Mouse (Mus musculus) embryonic facial prominence, embryonic 15.5 days (tissue): ENCODE data around the gene Apoa2. TPM values are rescaled to one million over a fixed set of nuclear protein-coding genes. Genes with fewer than 3 reads are reported as not detected.

Source experiments
- ATAC-seq: fragments of 200-750 bp; cut with Nextera tagmentation; 2 replicates; pipeline ENCODE4 v1.8.0; 2017; ENCODE audit warnings: low read depth, moderate TSS enrichment; ENCODE audit not compliant: insufficient number of reproducible peaks, low FRiP score, low TSS enrichment
- H3K27ac ChIP-seq: fragments of 300-500 bp; sonication (generic); replicated peaks from 2 replicates; pipeline ENCODE4 v1.5.1; 2015; ENCODE audit warnings: mild to moderate bottlenecking, inconsistent platforms
- H3K27me3 ChIP-seq: fragments of 300-500 bp; sonication (generic); 2 replicates; pipeline ENCODE4 v1.6.1; 2015; ENCODE audit warnings: inconsistent platforms
- H3K36me3 ChIP-seq: fragments of 300-500 bp; sonication (generic); 2 replicates; pipeline ENCODE4 v1.6.1; 2015; ENCODE audit warnings: mild to moderate bottlenecking, inconsistent platforms
- H3K4me1 ChIP-seq: fragments of 300-500 bp; sonication (generic); 2 replicates; pipeline ENCODE4 v1.6.1; 2015; ENCODE audit warnings: inconsistent platforms
- H3K4me2 ChIP-seq: fragments of 300-500 bp; sonication (generic); replicated peaks from 2 replicates; pipeline ENCODE4 v1.6.1; 2015; ENCODE audit warnings: mild to moderate bottlenecking, inconsistent platforms
- H3K4me3 ChIP-seq: fragments of 300-500 bp; sonication (generic); replicated peaks from 2 replicates; pipeline ENCODE4 v1.5.1; 2015; ENCODE audit warnings: mild to moderate bottlenecking, inconsistent platforms
- H3K9ac ChIP-seq: fragments of 300-500 bp; sonication (generic); 2 replicates; pipeline ENCODE4 v1.6.1; 2015; ENCODE audit warnings: inconsistent platforms
- H3K9me3 ChIP-seq: fragments of 300-500 bp; sonication (generic); replicated peaks from 2 replicates; pipeline ENCODE4 v1.6.1; 2016; ENCODE audit warnings: inconsistent platforms
- WGBS: fragments of 180-500 bp; shearing (Covaris S2); methylation state at CpG from one replicate; pipeline ENCODE4 v1.1.7; 2015; 5-methylcytosine and 5-hydroxymethylcytosine counted together
- polyA plus RNA-seq: library from polyadenylated mRNA; unstranded; fragments of >200 nt; fragmentation: Nextera tagmentation; extraction: Ambion mirVana; gene quantifications from 2 replicates; pipeline ENCODE4 v1.2.1, GENCODE M21; 2015

Apoa2 gene
- polyA plus RNA-seq, 1 experiment from 2014 or later, result 1.9 TPM

GRCm38 (mm10) chr1:171251594-171252324 lies 26.9 kb downstream of the Apoa2 start:
- peak overlapping the region; percentile 31 for H3K9ac ChIP-seq
- peaks cover 70% of the 10 kb centered on the region for H3K4me1 ChIP-seq
- peaks cover 25% of the 10 kb centered on the region for H3K36me3 ChIP-seq
- ATAC-seq, result peak; percentile 77
- peak overlapping the region; percentile 50 for H3K4me3 ChIP-seq
- 3% methylated on average over 13 of the region's 13 CpGs for WGBS
- H3K27me3 ChIP-seq, result no peaks in the 10 kb centered on the region
- no peaks in the 10 kb centered on the region for H3K9me3 ChIP-seq
- H3K4me2 ChIP-seq, result peak overlapping the region; percentile 74
- H3K27ac ChIP-seq, result peak overlapping the region; percentile 97

GRCm38 (mm10) chr1:171252415-171252814 lies 27.6 kb downstream of the Apoa2 start:
- Histone ChIP-seq H3K9ac (peak overlapping the region; percentile 21), H3K4me3 (peak overlapping the region; percentile 50), H3K27ac (peak overlapping the region; percentile 97), H3K36me3 (peaks cover 26% of the 10 kb centered on the region), H3K27me3 (no peaks in the 10 kb centered on the region), H3K4me1 (peaks cover 68% of the 10 kb centered on the region), H3K4me2 (peak overlapping the region; percentile 74), H3K9me3 (no peaks in the 10 kb centered on the region)
- WGBS, result 32% methylated on average over 17 of the region's 17 CpGs
- no peak for ATAC-seq

GRCm38 (mm10) chr1:171256095-171256818 lies 31.4 kb downstream of the Apoa2 start:
- peaks cover 48% of the 10 kb centered on the region for H3K36me3 ChIP-seq

GRCm38 (mm10) chr1:171256937-171257548 lies 32.2 kb downstream of the Apoa2 start:
- peaks cover 48% of the 10 kb centered on the region for H3K36me3 ChIP-seq
- H3K9ac ChIP-seq, result no peak overlapping the region
- peaks cover 26% of the 10 kb centered on the region for H3K4me1 ChIP-seq
- H3K4me3 ChIP-seq, result no peak overlapping the region
- no peak for ATAC-seq
- H3K4me2 ChIP-seq, result no peak overlapping the region
- H3K9me3 ChIP-seq, result no peaks in the 10 kb centered on the region
- no peak overlapping the region for H3K27ac ChIP-seq
- no peaks in the 10 kb centered on the region for H3K27me3 ChIP-seq
- WGBS, result 69% methylated on average over 15 of the region's 15 CpGs

More at GRCm38 (mm10) chr1:171256095-171256818, 31.4 kb downstream of the Apoa2 start:
- Histone ChIP-seq H3K27me3 (no peaks in the 10 kb centered on the region), H3K4me3 (no peak overlapping the region), H3K4me1 (peaks cover 30% of the 10 kb centered on the region), H3K9ac (peak overlapping the region; percentile 18; the same call in 1 of the 2 replicates), H3K27ac (no peak overlapping the region), H3K9me3 (no peaks in the 10 kb centered on the region), H3K4me2 (no peak overlapping the region)
- 86% methylated on average over 24 of the region's 24 CpGs for WGBS
- no peak for ATAC-seq

- no peaks in the 10 kb centered on the region for H3K27me3 ChIP-seq
- H3K4me1 ChIP-seq, result peaks cover 25% of the 10 kb centered on the region
- no peak overlapping the region for H3K27ac ChIP-seq
- no peaks in the 10 kb centered on the region for H3K9me3 ChIP-seq
- no peak overlapping the region for H3K9ac ChIP-seq
- peaks cover 48% of the 10 kb centered on the region for H3K36me3 ChIP-seq
- H3K4me3 ChIP-seq, result no peak overlapping the region
- 89% methylated on average over 9 of the region's 9 CpGs for WGBS
- H3K4me2 ChIP-seq, result no peak overlapping the region
- ATAC-seq, result no peak
Observed at GRCm38 (mm10) chr1:171257781-171258180, 32.9 kb downstream of the Apoa2 start.

GRCm38 (mm10) chr1:171258921-171259320 lies 34.1 kb downstream of the Apoa2 start:
- peaks cover 46% of the 10 kb centered on the region for H3K36me3 ChIP-seq

GRCm38 (mm10) chr1:171260316-171260715 lies 35.5 kb downstream of the Apoa2 start:
- H3K27me3 ChIP-seq, result no peaks in the 10 kb centered on the region
- no peaks in the 10 kb centered on the region for H3K9me3 ChIP-seq
- no peak overlapping the region; the same call in 1 of the 2 replicates for H3K27ac ChIP-seq
- H3K36me3 ChIP-seq, result peaks cover 36% of the 10 kb centered on the region
- 80% methylated on average over 3 of the region's 3 CpGs for WGBS
- H3K4me3 ChIP-seq, result no peak overlapping the region
- no peak overlapping the region for H3K9ac ChIP-seq
- H3K4me1 ChIP-seq, result peaks cover 19% of the 10 kb centered on the region
- no peak overlapping the region for H3K4me2 ChIP-seq
- ATAC-seq, result no peak

More at GRCm38 (mm10) chr1:171258921-171259320, 34.1 kb downstream of the Apoa2 start:
- Histone ChIP-seq H3K27me3 (no peaks in the 10 kb centered on the region), H3K4me3 (no peak overlapping the region), H3K9ac (no peak overlapping the region), H3K4me2 (no peak overlapping the region), H3K27ac (no peak overlapping the region), H3K9me3 (no peaks in the 10 kb centered on the region), H3K4me1 (peaks cover 21% of the 10 kb centered on the region)
- 80% methylated on average over 17 of the region's 17 CpGs for WGBS
- ATAC-seq, result no peak

GRCm38 (mm10) chr1:171262594-171263130 lies 37.8 kb downstream of the Apoa2 start:
- Histone ChIP-seq H3K27me3 (no peaks in the 10 kb centered on the region), H3K4me2 (peak overlapping the region; percentile 46), H3K9ac (peak overlapping the region; percentile 7; the same call in 1 of the 2 replicates), H3K36me3 (peaks cover 19% of the 10 kb centered on the region), H3K4me3 (peak overlapping the region; percentile 25), H3K27ac (peak overlapping the region; percentile 91), H3K4me1 (peaks cover 17% of the 10 kb centered on the region), H3K9me3 (no peaks in the 10 kb centered on the region)
- ATAC-seq, result peak; percentile 88
- 2% methylated on average over 8 of the region's 8 CpGs for WGBS

- WGBS, result 0% methylated on average over 2 of the region's 2 CpGs
- H3K4me3 ChIP-seq, result peak overlapping the region; percentile 25
- no peaks in the 10 kb centered on the region for H3K27me3 ChIP-seq
- H3K36me3 ChIP-seq, result peaks cover 14% of the 10 kb centered on the region; the same call in 1 of the 2 replicates
- peak overlapping the region; percentile 46 for H3K4me2 ChIP-seq
- no peak overlapping the region for H3K9ac ChIP-seq
- H3K9me3 ChIP-seq, result no peaks in the 10 kb centered on the region
- peaks cover 17% of the 10 kb centered on the region for H3K4me1 ChIP-seq
- peak overlapping the region; percentile 91 for H3K27ac ChIP-seq
- ATAC-seq, result peak; percentile 88
Observed at GRCm38 (mm10) chr1:171263185-171263611, 38.3 kb downstream of the Apoa2 start.

- no peaks in the 10 kb centered on the region for H3K27me3 ChIP-seq
- peak overlapping the region; percentile 46; the same call in 1 of the 2 replicates for H3K4me2 ChIP-seq
- no peak overlapping the region for H3K4me3 ChIP-seq
- H3K27ac ChIP-seq, result peak overlapping the region; percentile 91
- WGBS, result 76% methylated on average over 3 of the region's 3 CpGs
- H3K9me3 ChIP-seq, result no peaks in the 10 kb centered on the region
- H3K36me3 ChIP-seq, result peaks cover 10% of the 10 kb centered on the region; the same call in 1 of the 2 replicates
- peaks cover 17% of the 10 kb centered on the region for H3K4me1 ChIP-seq
- no peak for ATAC-seq
- H3K9ac ChIP-seq, result no peak overlapping the region
Observed at GRCm38 (mm10) chr1:171263666-171264461, 39.0 kb downstream of the Apoa2 start.
